Mouse (Mus musculus) forebrain, embryonic 11.5 days (tissue): ENCODE measurements around the gene Gba2. TPM values are rescaled to one million over a fixed set of nuclear protein-coding genes. Genes with fewer than 3 reads are reported as not detected.

ENCODE experiments used
- ATAC-seq: fragments of 200-750 bp; cut with Nextera tagmentation; replicated peaks from 2 replicates; pipeline ENCODE4 v1.8.0; 2017; ENCODE audit warnings: moderate TSS enrichment; ENCODE audit not compliant: low FRiP score
- DNase-seq: peaks from one replicate; pipeline ENCODE4 v3.0.0-alpha.2; 2017; ENCODE audit warnings: low spot score
- H3K27ac ChIP-seq: fragments of 300-500 bp; sonication (generic); 2 replicates; pipeline ENCODE4 v1.5.1; 2014; ENCODE audit warnings: low read depth, low read length
- H3K27me3 ChIP-seq: fragments of 300-500 bp; sonication (generic); 2 replicates; pipeline ENCODE4 v1.6.1; 2014; ENCODE audit warnings: mild to moderate bottlenecking, low read length, mixed read lengths; ENCODE audit not compliant: control insufficient read depth, insufficient read depth
- H3K36me3 ChIP-seq: fragments of 300-500 bp; sonication (generic); 2 replicates; pipeline ENCODE4 v1.6.1; 2014; ENCODE audit warnings: mild to moderate bottlenecking, low read length, moderate library complexity, mixed read lengths; ENCODE audit not compliant: control insufficient read depth, insufficient read depth
- H3K4me1 ChIP-seq: fragments of 300-500 bp; sonication (generic); replicated peaks from 2 replicates; pipeline ENCODE4 v1.6.1; 2014; ENCODE audit warnings: low read length, mixed read lengths; ENCODE audit not compliant: control insufficient read depth, insufficient read depth
- H3K4me2 ChIP-seq: fragments of 300-500 bp; sonication (generic); 2 replicates; pipeline ENCODE4 v1.6.1; 2014; ENCODE audit warnings: low read depth, mild to moderate bottlenecking, low read length, moderate library complexity, mixed read lengths; ENCODE audit not compliant: severe bottlenecking
- H3K4me3 ChIP-seq: fragments of 300-500 bp; sonication (generic); 2 replicates; pipeline ENCODE4 v1.5.1; 2014; ENCODE audit warnings: low read depth, low read length
- H3K9ac ChIP-seq: fragments of 300-500 bp; sonication (generic); 2 replicates; pipeline ENCODE4 v1.6.1; 2014; ENCODE audit warnings: low read length
- H3K9me3 ChIP-seq: fragments of 300-500 bp; sonication (generic); 2 replicates; pipeline ENCODE4 v1.6.1; 2016; ENCODE audit warnings: low read length, mixed read lengths; ENCODE audit not compliant: control insufficient read depth
- WGBS: fragments of 180-500 bp; shearing (Covaris S2); extraction: QIAGEN DNeasy Blood & Tissue Kit; methylation state at CpG from one replicate; pipeline ENCODE4 v1.1.7; 2014; 5-methylcytosine and 5-hydroxymethylcytosine counted together
- polyA plus RNA-seq: library from polyadenylated mRNA; unstranded; fragments of >200 nt; fragmentation: Nextera tagmentation; extraction: Ambion mirVana; gene quantifications from 2 replicates; pipeline ENCODE4 v1.2.1, GENCODE M21; 2014

Gba2 gene
- polyA plus RNA-seq, 1 experiment from 2014 or later = 32.4 TPM

- no peak overlapping the region for H3K27ac ChIP-seq
- no peaks in the 10 kb centered on the region for H3K4me1 ChIP-seq
- H3K36me3 ChIP-seq = no peaks in the 10 kb centered on the region; the same call in 1 of the 2 replicates
- no peak overlapping the region for H3K4me3 ChIP-seq
- H3K9me3 ChIP-seq = no peaks in the 10 kb centered on the region
- peak; percentile 82 for DNase-seq
- no peak overlapping the region for H3K4me2 ChIP-seq
- 35% methylated on average over 7 of the region's 7 CpGs for WGBS
- no peaks in the 10 kb centered on the region for H3K27me3 ChIP-seq
- no peak overlapping the region for H3K9ac ChIP-seq
- ATAC-seq = no peak
Measured at GRCm38 (mm10) chr4:43530581-43530980, 48.1 kb downstream of the Gba2 start.

GRCm38 (mm10) chr4:43530081-43530501, 48.6 kb downstream of the Gba2 start:
- Histone ChIP-seq H3K36me3 (no peaks in the 10 kb centered on the region; the same call in 1 of the 2 replicates), H3K9me3 (no peaks in the 10 kb centered on the region), H3K27ac (no peak overlapping the region), H3K27me3 (peaks cover 4% of the 10 kb centered on the region; the same call in 1 of the 2 replicates), H3K4me1 (no peaks in the 10 kb centered on the region), H3K4me3 (no peak overlapping the region), H3K9ac (no peak overlapping the region), H3K4me2 (no peak overlapping the region)
- DNase-seq (no peak), ATAC-seq (no peak)
- 81% methylated on average over 8 of the region's 8 CpGs for WGBS

- H3K4me2 ChIP-seq = no peak overlapping the region
- no peak overlapping the region for H3K4me3 ChIP-seq
- no peaks in the 10 kb centered on the region for H3K9me3 ChIP-seq
- no peak overlapping the region for H3K27ac ChIP-seq
- DNase-seq = no peak
- WGBS = 78% methylated on average over 9 of the region's 9 CpGs
- H3K36me3 ChIP-seq = no peaks in the 10 kb centered on the region; the same call in 1 of the 2 replicates
- peaks cover 19% of the 10 kb centered on the region for H3K27me3 ChIP-seq
- ATAC-seq = no peak
- H3K4me1 ChIP-seq = peaks cover 8% of the 10 kb centered on the region; the same call in 1 of the 2 replicates
- no peak overlapping the region for H3K9ac ChIP-seq
Measured at GRCm38 (mm10) chr4:43528487-43528886, 50.2 kb downstream of the Gba2 start.

- Histone ChIP-seq H3K4me2 (no peak overlapping the region), H3K9ac (no peak overlapping the region), H3K4me1 (peaks cover 13% of the 10 kb centered on the region; the same call in 1 of the 2 replicates), H3K36me3 (no peaks in the 10 kb centered on the region; the same call in 1 of the 2 replicates), H3K4me3 (no peak overlapping the region), H3K27ac (no peak overlapping the region), H3K27me3 (peaks cover 25% of the 10 kb centered on the region), H3K9me3 (no peaks in the 10 kb centered on the region)
- 68% methylated on average over 5 of the region's 5 CpGs for WGBS
- no peak for ATAC-seq
- DNase-seq = no peak
Measured at GRCm38 (mm10) chr4:43527880-43528279, 50.8 kb downstream of the Gba2 start.

GRCm38 (mm10) chr4:43519956-43520355, 58.7 kb downstream of the Gba2 start:
- Histone ChIP-seq H3K9ac (no peak overlapping the region), H3K4me3 (no peak overlapping the region), H3K36me3 (no peaks in the 10 kb centered on the region), H3K27ac (no peak overlapping the region), H3K27me3 (peaks cover 37% of the 10 kb centered on the region), H3K9me3 (no peaks in the 10 kb centered on the region), H3K4me1 (peaks cover 19% of the 10 kb centered on the region; the same call in 1 of the 2 replicates), H3K4me2 (peak overlapping the region; percentile 24; the same call in 1 of the 2 replicates)
- 11% methylated on average over 6 of the region's 6 CpGs for WGBS
- ATAC-seq = peak; percentile 57
- DNase-seq = peak; percentile 93

- 11% methylated on average over 10 of the region's 10 CpGs for WGBS
- H3K9ac ChIP-seq = no peak overlapping the region
- peaks cover 19% of the 10 kb centered on the region; the same call in 1 of the 2 replicates for H3K4me1 ChIP-seq
- no peak overlapping the region for H3K27ac ChIP-seq
- H3K27me3 ChIP-seq = peaks cover 34% of the 10 kb centered on the region
- DNase-seq (no peak), ATAC-seq (no peak)
- peak overlapping the region; percentile 24; the same call in 1 of the 2 replicates for H3K4me2 ChIP-seq
- H3K36me3 ChIP-seq = no peaks in the 10 kb centered on the region
- no peaks in the 10 kb centered on the region for H3K9me3 ChIP-seq
- no peak overlapping the region for H3K4me3 ChIP-seq
Measured at GRCm38 (mm10) chr4:43519551-43519950, 59.1 kb downstream of the Gba2 start.

Other genes with a start within 250 kb of the Gba2 start
- gene Rusc2, start 196.9 kb downstream of the Gba2 start, polyA plus RNA-seq = 11.6 and 12.4 TPM in 2 replicates
- gene Fam166b, start 149.7 kb downstream of the Gba2 start, polyA plus RNA-seq = 0.28 and 0.31 TPM in 2 replicates
- gene Tesk1, start 136.9 kb downstream of the Gba2 start, polyA plus RNA-seq = 9.3 and 10.7 TPM in 2 replicates
- 2.6 and 4.8 TPM in 2 replicates for gene Cd72, start 124.2 kb downstream of the Gba2 start, polyA plus RNA-seq
- gene Sit1, start 95.1 kb downstream of the Gba2 start, polyA plus RNA-seq = not detected in 2 replicates
- gene Ccdc107, start 86.0 kb downstream of the Gba2 start, polyA plus RNA-seq = 50.3 and 54.3 TPM in 2 replicates
- 55.3 and 61.1 TPM in 2 replicates for gene Arhgef39, start 79.2 kb downstream of the Gba2 start, polyA plus RNA-seq
- gene Car9, start 71.9 kb downstream of the Gba2 start, polyA plus RNA-seq = 0.52 and 0.87 TPM in 2 replicates
- gene Tpm2, start 55.1 kb downstream of the Gba2 start, polyA plus RNA-seq = 46.7 and 52.7 TPM in 2 replicates
- gene Creb3, start 16.5 kb downstream of the Gba2 start, polyA plus RNA-seq = 42.8 and 45.6 TPM in 2 replicates
- 45.9 and 46.7 TPM in 2 replicates for gene Tln1, start 16.2 kb downstream of the Gba2 start, polyA plus RNA-seq
- 26.0 and 38.7 TPM in 2 replicates for gene Rgp1, start 158 bp downstream of the Gba2 start, polyA plus RNA-seq
- 1.9 and 2.8 TPM in 2 replicates for gene Msmp, start 5.6 kb upstream of the Gba2 start, polyA plus RNA-seq
- 9.8 and 10.8 TPM in 2 replicates for gene Npr2, start 53.1 kb upstream of the Gba2 start, polyA plus RNA-seq
- 1.7 and 2.3 TPM in 2 replicates for gene Spag8, start 74.7 kb upstream of the Gba2 start, polyA plus RNA-seq
- 64.1 and 66.8 TPM in 2 replicates for gene Hint2, start 77.6 kb upstream of the Gba2 start, polyA plus RNA-seq
- gene Tmem8b, start 90.1 kb upstream of the Gba2 start, polyA plus RNA-seq = 5.2 and 6.4 TPM in 2 replicates
- 2.5 and 2.7 TPM in 2 replicates for gene Fam221b, start 90.3 kb upstream of the Gba2 start, polyA plus RNA-seq
- gene Olfr70, start 121.9 kb upstream of the Gba2 start, polyA plus RNA-seq = not detected in 2 replicates
- gene Olfr71, start 131.4 kb upstream of the Gba2 start, polyA plus RNA-seq = not detected in 2 replicates
- gene Hrct1, start 148.3 kb upstream of the Gba2 start, polyA plus RNA-seq = not detected in 2 replicates
- not detected in 2 replicates for gene Spaar, start 151.2 kb upstream of the Gba2 start, polyA plus RNA-seq
- gene Olfr159, start 192.1 kb upstream of the Gba2 start, polyA plus RNA-seq = not detected in 2 replicates
- not detected in 2 replicates for gene Olfr156, start 245.0 kb upstream of the Gba2 start, polyA plus RNA-seq